Comparison of ENCODE assay signal across 26 mouse cellular contexts in the genomic region with DNA sequence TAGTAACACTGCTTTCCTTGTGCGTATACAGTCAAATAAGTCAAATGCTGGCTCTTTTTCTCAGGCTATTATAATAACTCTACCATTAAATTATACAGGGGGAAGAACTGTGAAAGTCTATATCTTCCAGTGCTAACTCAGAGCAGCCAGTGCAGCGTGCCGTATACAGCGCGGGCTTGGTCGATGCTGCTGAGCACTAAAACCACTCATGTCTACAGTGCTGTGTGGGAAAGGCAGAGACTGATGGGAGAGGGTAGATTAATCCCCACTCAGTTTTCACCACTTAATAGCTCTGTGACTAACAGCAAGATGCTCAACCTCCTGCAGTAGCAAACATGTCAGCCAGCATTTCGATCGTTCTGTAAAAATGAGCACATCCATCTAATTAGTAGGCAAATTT. TPM values are rescaled to one million over a fixed set of nuclear protein-coding genes. Genes with fewer than 3 reads are reported as not detected.
"Had no signal": no experiment of that assay in that cellular context is flagged by ENCODE, and none has a peak within 500 bp of the region (broad histone marks: within the 10 kb centered on the region; RNA-seq: fewer than 3 reads in every experiment).

No protein-coding gene starts in this region.

- H3K27me3 ChIP-seq: intestine, embryonic 15.5 days; limb, embryonic 12.5 days; liver, embryonic 13.5 days had no signal

- ATAC-seq: forebrain, postnatal 0 days; inflammation-experienced regulatory T-cells, adult 6 months; intestine, embryonic 15.5 days; intestine, postnatal 0 days had no signal

- H3K9me3 ChIP-seq: heart, embryonic 10.5 days; heart, embryonic 12.5 days; hindbrain, embryonic 10.5 days; intestine, embryonic 15.5 days; limb, embryonic 10.5 days; limb, embryonic 12.5 days; liver, embryonic 13.5 days had no signal

- H3K4me3 ChIP-seq: heart, embryonic 10.5 days; heart, embryonic 12.5 days; hindbrain, embryonic 10.5 days; intestine, embryonic 15.5 days; left cerebral cortex, adult 2 months; limb, embryonic 10.5 days; limb, embryonic 12.5 days; liver, embryonic 13.5 days had no signal

- DNase-seq: forebrain, postnatal 0 days; gastrocnemius, postnatal 10 days; gastrocnemius, postnatal 25 days; heart, adult 18-20 months; heart, postnatal 10 days; heart, postnatal 4 days; kidney, adult 18-20 months; kidney, adult 8-10 months; kidney, postnatal 10 days; kidney, postnatal 4 days; layer of hippocampus, adult 9-11 months; liver; liver, embryonic 13.5 days had no signal

- H3K9ac ChIP-seq: forebrain, postnatal 0 days; heart, embryonic 12.5 days; hindbrain, embryonic 14.5 days; intestine, embryonic 15.5 days; limb, embryonic 12.5 days; liver, embryonic 13.5 days had no signal

- H3K36me3 ChIP-seq: intestine, embryonic 15.5 days had no signal

- H3K4me2 ChIP-seq: heart, embryonic 12.5 days; hindbrain, embryonic 14.5 days; intestine, embryonic 15.5 days; limb, embryonic 12.5 days; liver, embryonic 11.5 days; liver, embryonic 13.5 days had no signal

- H3K27ac ChIP-seq: heart, embryonic 10.5 days; hindbrain, embryonic 10.5 days; hindbrain, embryonic 14.5 days; intestine, embryonic 15.5 days; left cerebral cortex, adult 2 months; limb, embryonic 10.5 days; limb, embryonic 12.5 days; liver, embryonic 13.5 days had no signal

RNA-seq across cellular contexts. Expression of a gene that starts 54.6 kb away (rescaled TPM):
- total RNA-seq: granulocyte monocyte progenitor cell, adult 5-6 weeks; heart, adult 18-20 months had no signal
- polyA plus RNA-seq: heart, embryonic 14.5 days; inflammation-experienced regulatory T-cells, adult 6 months had no signal
